Mouse (Mus musculus) liver, embryonic 11.5 days (tissue): ENCODE measurements around the gene Thbs3. TPM values are rescaled to one million over a fixed set of nuclear protein-coding genes. Genes with fewer than 3 reads are reported as not detected.
A peak's percentile ranks its signal among the peaks of the same experiment; 100 is the strongest.
"Not testable (repeated sequence)": the region's sequence is repeated elsewhere in the genome, so short reads cannot be mapped to it uniquely, and the experiment has no call there.

Experiments
- ATAC-seq: fragments of 200-750 bp; cut with Nextera tagmentation; replicated peaks from 2 replicates; pipeline ENCODE4 v1.8.0; 2017; ENCODE audit warnings: moderate number of reproducible peaks, mild to moderate bottlenecking, moderate TSS enrichment, moderate library complexity; ENCODE audit not compliant: low FRiP score
- DNase-seq: peaks from one replicate; pipeline ENCODE4 v3.0.0-alpha.2; 2017; ENCODE audit warnings: low spot score
- H3K27ac ChIP-seq: fragments of 300-500 bp; sonication (generic); 2 replicates; pipeline ENCODE4 v1.5.1; 2014; ENCODE audit warnings: mild to moderate bottlenecking, low read depth, low read length, control low read depth
- H3K27me3 ChIP-seq: fragments of 300-500 bp; sonication (generic); replicated peaks from 2 replicates; pipeline ENCODE4 v1.6.1; 2014; ENCODE audit warnings: low read length, mixed read lengths; ENCODE audit not compliant: control insufficient read depth, insufficient read depth
- H3K36me3 ChIP-seq: fragments of 300-500 bp; sonication (generic); 2 replicates; pipeline ENCODE4 v1.6.1; 2014; ENCODE audit warnings: mild to moderate bottlenecking, low read length, moderate library complexity, mixed read lengths; ENCODE audit not compliant: control insufficient read depth, insufficient read depth
- H3K4me1 ChIP-seq: fragments of 300-500 bp; sonication (generic); replicated peaks from 2 replicates; pipeline ENCODE4 v1.6.1; 2014; ENCODE audit warnings: low read length, mixed read lengths; ENCODE audit not compliant: control insufficient read depth, insufficient read depth
- H3K4me2 ChIP-seq: fragments of 300-500 bp; sonication (generic); 2 replicates; pipeline ENCODE4 v1.6.1; 2014; ENCODE audit warnings: mild to moderate bottlenecking, control low read depth, moderate library complexity
- H3K4me3 ChIP-seq: fragments of 300-500 bp; sonication (generic); 2 replicates; pipeline ENCODE4 v1.5.1; 2014; ENCODE audit warnings: low read depth, low read length, control low read depth
- H3K9ac ChIP-seq: fragments of 300-500 bp; sonication (generic); 2 replicates; pipeline ENCODE4 v1.6.1; 2014; ENCODE audit warnings: low read depth, low read length, control low read depth
- H3K9me3 ChIP-seq: fragments of 300-500 bp; sonication (generic); 2 replicates; pipeline ENCODE4 v1.6.1; 2016; ENCODE audit warnings: low read length, inconsistent platforms, mixed read lengths; ENCODE audit not compliant: control insufficient read depth
- WGBS: fragments of 180-500 bp; shearing (Covaris S2); extraction: QIAGEN DNeasy Blood & Tissue Kit; methylation state at CpG from one replicate; pipeline ENCODE4 v1.1.7; 2014; 5-methylcytosine and 5-hydroxymethylcytosine counted together
- polyA plus RNA-seq: library from polyadenylated mRNA; unstranded; fragments of >200 nt; fragmentation: Nextera tagmentation; extraction: Ambion mirVana; gene quantifications from 2 replicates; pipeline ENCODE4 v1.2.1, GENCODE M21; 2014

Thbs3 gene
- polyA plus RNA-seq, 1 experiment from 2014 or later = 5.9 TPM

GRCm38 (mm10) chr3:89206695-89207094 lies 8.3 kb upstream of the Thbs3 start:
- peaks cover 39% of the 10 kb centered on the region for H3K36me3 ChIP-seq
- no peak overlapping the region for H3K4me2 ChIP-seq
- H3K4me1 ChIP-seq = peaks cover 3% of the 10 kb centered on the region
- DNase-seq (no peak), ATAC-seq (no peak)
- H3K9me3 ChIP-seq = no peaks in the 10 kb centered on the region
- no peak overlapping the region for H3K4me3 ChIP-seq
- no peak overlapping the region for H3K9ac ChIP-seq
- WGBS = 84% methylated on average over 2 of the region's 2 CpGs
- no peak overlapping the region for H3K27ac ChIP-seq
- H3K27me3 ChIP-seq = no peaks in the 10 kb centered on the region

GRCm38 (mm10) chr3:89208075-89208657 lies 6.8 kb upstream of the Thbs3 start:
- Histone ChIP-seq H3K27ac (no peak overlapping the region), H3K4me2 (no peak overlapping the region), H3K9ac (no peak overlapping the region), H3K27me3 (no peaks in the 10 kb centered on the region), H3K9me3 (no peaks in the 10 kb centered on the region), H3K4me1 (peaks cover 10% of the 10 kb centered on the region), H3K36me3 (peaks cover 39% of the 10 kb centered on the region), H3K4me3 (no peak overlapping the region)
- WGBS = 87% methylated on average over 13 of the region's 13 CpGs
- DNase-seq (no peak), ATAC-seq (no peak)

- peaks cover 39% of the 10 kb centered on the region for H3K36me3 ChIP-seq
- no peaks in the 10 kb centered on the region for H3K9me3 ChIP-seq
- H3K4me3 ChIP-seq = no peak overlapping the region
- H3K4me2 ChIP-seq = no peak overlapping the region
- no peak overlapping the region for H3K9ac ChIP-seq
- no peak overlapping the region for H3K27ac ChIP-seq
- 90% methylated on average over 6 of the region's 6 CpGs for WGBS
- peaks cover 10% of the 10 kb centered on the region for H3K4me1 ChIP-seq
- DNase-seq = no peak
- no peak for ATAC-seq
- H3K27me3 ChIP-seq = no peaks in the 10 kb centered on the region
These were observed 6.2 kb upstream of the Thbs3 start for GRCm38 (mm10) chr3:89208736-89209135.

- DNase-seq = no peak
- no peak for ATAC-seq
- WGBS = 91% methylated on average over 7 of the region's 7 CpGs
- H3K27ac ChIP-seq = no peak overlapping the region
- H3K9me3 ChIP-seq = no peaks in the 10 kb centered on the region
- H3K36me3 ChIP-seq = peaks cover 36% of the 10 kb centered on the region
- no peak overlapping the region for H3K4me2 ChIP-seq
- H3K9ac ChIP-seq = no peak overlapping the region
- no peak overlapping the region for H3K4me3 ChIP-seq
- H3K27me3 ChIP-seq = no peaks in the 10 kb centered on the region
- H3K4me1 ChIP-seq = peaks cover 14% of the 10 kb centered on the region
These were observed 5.2 kb upstream of the Thbs3 start for GRCm38 (mm10) chr3:89209731-89210130.

- DNase-seq (no peak), ATAC-seq (no peak)
- no peak overlapping the region for H3K4me3 ChIP-seq
- H3K9me3 ChIP-seq = no peaks in the 10 kb centered on the region
- no peaks in the 10 kb centered on the region for H3K27me3 ChIP-seq
- H3K9ac ChIP-seq = no peak overlapping the region
- H3K4me1 ChIP-seq = peaks cover 18% of the 10 kb centered on the region
- peaks cover 33% of the 10 kb centered on the region for H3K36me3 ChIP-seq
- H3K4me2 ChIP-seq = no peak overlapping the region
- 85% methylated on average over 13 of the region's 13 CpGs for WGBS
- no peak overlapping the region for H3K27ac ChIP-seq
These were observed 4.8 kb upstream of the Thbs3 start for GRCm38 (mm10) chr3:89210162-89210561.

- Histone ChIP-seq H3K9ac (no peak overlapping the region), H3K4me1 (peaks cover 24% of the 10 kb centered on the region), H3K4me2 (no peak overlapping the region), H3K36me3 (peaks cover 31% of the 10 kb centered on the region), H3K27ac (no peak overlapping the region), H3K4me3 (no peak overlapping the region), H3K27me3 (no peaks in the 10 kb centered on the region; the same call in 1 of the 2 replicates), H3K9me3 (no peaks in the 10 kb centered on the region)
- 81% methylated on average over 7 of the region's 7 CpGs for WGBS
- no peak for DNase-seq
- no peak for ATAC-seq
These were observed 4.2 kb upstream of the Thbs3 start for GRCm38 (mm10) chr3:89210731-89211130.

GRCm38 (mm10) chr3:89213803-89214530 lies 1.0 kb upstream of the Thbs3 start:
- peak overlapping the region; percentile 71 for H3K4me3 ChIP-seq
- peaks cover 15% of the 10 kb centered on the region for H3K36me3 ChIP-seq
- H3K4me1 ChIP-seq = peaks cover 25% of the 10 kb centered on the region
- ATAC-seq (peak; percentile 86), DNase-seq (peak; percentile 92)
- H3K4me2 ChIP-seq = peak overlapping the region; percentile 91
- WGBS = under 1% methylated on average over 66 of the region's 69 CpGs
- no peaks in the 10 kb centered on the region; the same call in 1 of the 2 replicates for H3K27me3 ChIP-seq
- peak overlapping the region; percentile 72 for H3K9ac ChIP-seq
- no peaks in the 10 kb centered on the region for H3K9me3 ChIP-seq
- H3K27ac ChIP-seq = peak overlapping the region; percentile 82

GRCm38 (mm10) chr3:89215853-89216252 lies 873 bp downstream of the Thbs3 start:
- no peaks in the 10 kb centered on the region for H3K36me3 ChIP-seq
- DNase-seq = peak; percentile 74
- H3K9ac ChIP-seq = no peak overlapping the region
- H3K4me3 ChIP-seq = peak overlapping the region; percentile 71
- H3K4me1 ChIP-seq = peaks cover 27% of the 10 kb centered on the region
- WGBS = 0% methylated on average over 6 of the region's 6 CpGs
- H3K4me2 ChIP-seq = peak overlapping the region; percentile 91
- peak; percentile 30; the same call in 1 of the 2 replicates for ATAC-seq
- no peak overlapping the region for H3K27ac ChIP-seq
- H3K27me3 ChIP-seq = no peaks in the 10 kb centered on the region; the same call in 1 of the 2 replicates
- H3K9me3 ChIP-seq = no peaks in the 10 kb centered on the region

GRCm38 (mm10) chr3:89216407-89216806 lies 1.4 kb downstream of the Thbs3 start:
- H3K4me3 ChIP-seq, ATAC-seq, H3K36me3 ChIP-seq, H3K4me2 ChIP-seq, H3K27ac ChIP-seq, H3K9ac ChIP-seq, H3K27me3 ChIP-seq, H3K9me3 ChIP-seq, DNase-seq: not testable (repeated sequence)
- H3K4me1 ChIP-seq = peaks cover 27% of the 10 kb centered on the region
- WGBS = 60% methylated on average over 7 of the region's 7 CpGs
